Mouse (Mus musculus): Measurements from ENCODE around the gene Acap2.

DNA sequence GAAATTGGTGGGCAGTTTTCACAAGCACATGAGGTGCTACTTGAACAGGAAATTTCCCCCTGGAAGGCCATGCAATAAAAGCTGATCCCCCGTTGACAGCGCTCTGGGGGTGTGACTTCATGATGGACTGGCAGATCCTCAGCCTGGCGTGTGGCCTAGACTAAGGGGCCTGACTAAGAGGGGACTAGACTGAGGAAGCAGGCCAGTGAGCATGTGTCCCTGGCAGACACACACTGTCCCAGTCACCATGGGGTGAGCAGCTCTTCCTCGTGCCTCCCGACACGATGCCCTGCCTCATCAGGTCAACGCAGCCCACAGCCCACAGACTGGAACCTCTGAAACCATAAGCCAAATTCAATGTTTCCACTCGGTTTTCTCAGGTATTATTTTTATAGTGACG lies 18.5 kb downstream of the Acap2 start:
- TF ChIP-seq CTCF (IDR thresholded peaks at IDR 0.05; ENCODE audit: low read depth, low read length) (no peak), POLR2A (IDR thresholded peaks at IDR 0.05; ENCODE audit: extremely low read depth, insufficient read depth, low read length) (no peak)

Data from liver, adult 2 months (tissue).